Mouse (Mus musculus) forebrain, embryonic 16.5 days (tissue): ENCODE data around the gene D7Ertd443e. TPM values are rescaled to one million over a fixed set of nuclear protein-coding genes. Genes with fewer than 3 reads are reported as not detected.

Source experiments
- ATAC-seq: fragments of 200-750 bp; cut with Nextera tagmentation; 2 replicates; pipeline ENCODE4 v1.8.0; 2017; ENCODE audit warnings: mild to moderate bottlenecking, moderate library complexity
- H3K27ac ChIP-seq: fragments of 300-500 bp; sonication (generic); 2 replicates; pipeline ENCODE4 v1.5.1; 2014; ENCODE audit warnings: low read length, control low read depth
- H3K27me3 ChIP-seq: fragments of 300-500 bp; sonication (generic); replicated peaks from 2 replicates; pipeline ENCODE4 v1.6.1; 2014; ENCODE audit warnings: low read length; ENCODE audit not compliant: control insufficient read depth, insufficient read depth
- H3K36me3 ChIP-seq: fragments of 300-500 bp; sonication (generic); 2 replicates; pipeline ENCODE4 v1.6.1; 2014; ENCODE audit not compliant: control insufficient read depth, insufficient read depth
- H3K4me1 ChIP-seq: fragments of 300-500 bp; sonication (generic); replicated peaks from 2 replicates; pipeline ENCODE4 v1.6.1; 2014; ENCODE audit warnings: low read length; ENCODE audit not compliant: control insufficient read depth, insufficient read depth
- H3K4me2 ChIP-seq: fragments of 300-500 bp; sonication (generic); 2 replicates; pipeline ENCODE4 v1.6.1; 2014; ENCODE audit warnings: mild to moderate bottlenecking, low read length, control low read depth
- H3K4me3 ChIP-seq: fragments of 300-500 bp; sonication (generic); replicated peaks from 2 replicates; pipeline ENCODE4 v1.5.1; 2014; ENCODE audit warnings: mild to moderate bottlenecking, low read length, control low read depth
- H3K9ac ChIP-seq: fragments of 300-500 bp; sonication (generic); replicated peaks from 2 replicates; pipeline ENCODE4 v1.6.1; 2014; ENCODE audit warnings: low read depth, low read length, control low read depth
- H3K9me3 ChIP-seq: fragments of 300-500 bp; sonication (generic); 2 replicates; pipeline ENCODE4 v1.6.1; 2016; ENCODE audit warnings: low read length; ENCODE audit not compliant: control insufficient read depth
- WGBS: fragments of 180-500 bp; shearing (Covaris S2); extraction: QIAGEN DNeasy Blood & Tissue Kit; methylation state at CpG from one replicate; pipeline ENCODE4 v1.1.7; 2014; 5-methylcytosine and 5-hydroxymethylcytosine counted together
- polyA plus RNA-seq: library from polyadenylated mRNA; unstranded; fragments of >200 nt; fragmentation: Nextera tagmentation; extraction: Ambion mirVana; gene quantifications from 2 replicates; pipeline ENCODE4 v1.2.1, GENCODE M21; 2015

Gene D7Ertd443e
- polyA plus RNA-seq, 1 experiment from 2014 or later, result not detected

GRCm38 (mm10) chr7:134237356-134237755 lies 148.1 kb downstream of the D7Ertd443e start:
- ATAC-seq, result no peak
- WGBS, result 79% methylated on average over 2 of the region's 2 CpGs
- Histone ChIP-seq H3K9me3 (no peaks in the 10 kb centered on the region), H3K4me1 (no peaks in the 10 kb centered on the region), H3K27me3 (no peaks in the 10 kb centered on the region), H3K27ac (no peak overlapping the region), H3K36me3 (no peaks in the 10 kb centered on the region), H3K4me2 (no peak overlapping the region), H3K4me3 (no peak overlapping the region), H3K9ac (no peak overlapping the region)

GRCm38 (mm10) chr7:134236727-134237126 lies 148.7 kb downstream of the D7Ertd443e start:
- no peak for ATAC-seq
- H3K4me2 ChIP-seq, result no peak overlapping the region
- no peaks in the 10 kb centered on the region for H3K4me1 ChIP-seq
- H3K4me3 ChIP-seq, result no peak overlapping the region
- no peaks in the 10 kb centered on the region for H3K9me3 ChIP-seq
- no peak overlapping the region for H3K27ac ChIP-seq
- no peaks in the 10 kb centered on the region for H3K27me3 ChIP-seq
- no peak overlapping the region for H3K9ac ChIP-seq
- H3K36me3 ChIP-seq, result no peaks in the 10 kb centered on the region

- Histone ChIP-seq H3K27ac (no peak overlapping the region), H3K9me3 (no peaks in the 10 kb centered on the region), H3K4me3 (no peak overlapping the region), H3K27me3 (no peaks in the 10 kb centered on the region), H3K4me1 (no peaks in the 10 kb centered on the region), H3K36me3 (no peaks in the 10 kb centered on the region), H3K4me2 (no peak overlapping the region), H3K9ac (no peak overlapping the region)
- 81% methylated on average over 2 of the region's 2 CpGs for WGBS
- no peak for ATAC-seq
Measured at GRCm38 (mm10) chr7:134235552-134235951, 149.9 kb downstream of the D7Ertd443e start.

GRCm38 (mm10) chr7:134231378-134232346 lies 153.8 kb downstream of the D7Ertd443e start, which contains the start of gene Adam12:
TSS of gene Adam12 (minus strand) at chr7:134232146.
- Histone ChIP-seq H3K27ac (no peak within 1 kb of the TSS), H3K4me2 (no peak within 1 kb of the TSS), H3K27me3 (no peaks in the 10 kb centered on the region), H3K4me1 (peaks cover 5% of the 10 kb centered on the region), H3K36me3 (no peaks in the 10 kb centered on the region), H3K9ac (no peak within 1 kb of the TSS), H3K4me3 (no peak within 1 kb of the TSS), H3K9me3 (no peaks in the 10 kb centered on the region)
- 73% methylated on average over 14 of the region's 14 CpGs for WGBS
- no peak for ATAC-seq

GRCm38 (mm10) chr7:134230708-134231107 lies 154.8 kb downstream of the D7Ertd443e start:
- H3K9me3 ChIP-seq, result no peaks in the 10 kb centered on the region
- no peak overlapping the region for H3K27ac ChIP-seq
- no peaks in the 10 kb centered on the region for H3K36me3 ChIP-seq
- no peak overlapping the region for H3K4me3 ChIP-seq
- H3K27me3 ChIP-seq, result peaks cover 3% of the 10 kb centered on the region; the same call in 1 of the 2 replicates
- no peak overlapping the region for H3K4me2 ChIP-seq
- 88% methylated on average over 3 of the region's 3 CpGs for WGBS
- no peak overlapping the region for H3K9ac ChIP-seq
- peaks cover 5% of the 10 kb centered on the region for H3K4me1 ChIP-seq
- no peak for ATAC-seq

GRCm38 (mm10) chr7:134229899-134230298 lies 155.6 kb downstream of the D7Ertd443e start:
- H3K27me3 ChIP-seq, result peaks cover 3% of the 10 kb centered on the region; the same call in 1 of the 2 replicates

GRCm38 (mm10) chr7:134227773-134228455 lies 157.5 kb downstream of the D7Ertd443e start:
- Histone ChIP-seq H3K9me3 (no peaks in the 10 kb centered on the region), H3K4me1 (peaks cover 17% of the 10 kb centered on the region), H3K4me3 (no peak overlapping the region), H3K27ac (no peak overlapping the region; the same call in 1 of the 2 replicates), H3K4me2 (no peak overlapping the region), H3K27me3 (peaks cover 3% of the 10 kb centered on the region; the same call in 1 of the 2 replicates), H3K9ac (no peak overlapping the region), H3K36me3 (no peaks in the 10 kb centered on the region)
- 26% methylated on average over 13 of the region's 13 CpGs for WGBS
- no peak for ATAC-seq

More at GRCm38 (mm10) chr7:134229899-134230298, 155.6 kb downstream of the D7Ertd443e start:
- WGBS, result 89% methylated on average over 2 of the region's 2 CpGs
- no peak for ATAC-seq
- no peak overlapping the region for H3K4me2 ChIP-seq
- no peaks in the 10 kb centered on the region for H3K9me3 ChIP-seq
- no peak overlapping the region for H3K4me3 ChIP-seq
- H3K27ac ChIP-seq, result no peak overlapping the region
- H3K36me3 ChIP-seq, result no peaks in the 10 kb centered on the region
- no peak overlapping the region for H3K9ac ChIP-seq
- peaks cover 10% of the 10 kb centered on the region for H3K4me1 ChIP-seq

GRCm38 (mm10) chr7:134227101-134227500 lies 158.4 kb downstream of the D7Ertd443e start:
- H3K27ac ChIP-seq, result no peak overlapping the region
- WGBS, result 77% methylated on average over 4 of the region's 4 CpGs
- peaks cover 17% of the 10 kb centered on the region for H3K4me1 ChIP-seq
- H3K4me2 ChIP-seq, result no peak overlapping the region
- H3K9me3 ChIP-seq, result no peaks in the 10 kb centered on the region
- H3K9ac ChIP-seq, result no peak overlapping the region
- H3K4me3 ChIP-seq, result no peak overlapping the region
- no peak for ATAC-seq
- H3K36me3 ChIP-seq, result no peaks in the 10 kb centered on the region
- H3K27me3 ChIP-seq, result peaks cover 3% of the 10 kb centered on the region; the same call in 1 of the 2 replicates

GRCm38 (mm10) chr7:134226231-134226630 lies 159.2 kb downstream of the D7Ertd443e start:
- Histone ChIP-seq H3K4me1 (peaks cover 17% of the 10 kb centered on the region), H3K27me3 (peaks cover 3% of the 10 kb centered on the region; the same call in 1 of the 2 replicates)
- no peak for ATAC-seq

More at GRCm38 (mm10) chr7:134226231-134226630, 159.2 kb downstream of the D7Ertd443e start:
- Histone ChIP-seq H3K27ac (no peak overlapping the region), H3K9me3 (no peaks in the 10 kb centered on the region), H3K4me2 (no peak overlapping the region), H3K36me3 (no peaks in the 10 kb centered on the region), H3K9ac (no peak overlapping the region), H3K4me3 (no peak overlapping the region)
- WGBS, result 81% methylated on average over 3 of the region's 3 CpGs
